Mouse (Mus musculus) heart, adult 2 months (tissue): ENCODE measurements around the gene Iqcb1.

Experiments
- CTCF ChIP-seq: fragments of 200-600 bp; IDR thresholded peaks from 2 replicates; pipeline ENCODE4 v1.8.1; 2022; ENCODE audit warnings: antibody characterized with exemption, mild to moderate bottlenecking, moderate library complexity
- POLR2A ChIP-seq: fragments of 200-500 bp; IDR thresholded peaks from 2 replicates; pipeline ENCODE4 v1.6.1; 2011; ENCODE audit warnings: mild to moderate bottlenecking, low read depth, low read length, control low read depth; ENCODE audit not compliant: insufficient read depth

- TF ChIP-seq CTCF: no peak
- TF ChIP-seq POLR2A: no peak
These were observed 7.4 kb upstream of the Iqcb1 start for GRCm38 (mm10) chr16:36820747-36821146.
